Mouse (Mus musculus): ENCODE results near the gene Rnf144a.
"Not testable (repeated sequence)": the region's sequence is repeated elsewhere in the genome, so short reads cannot be mapped to it uniquely, and the experiment has no call there.

Rnf144a gene

DNA sequence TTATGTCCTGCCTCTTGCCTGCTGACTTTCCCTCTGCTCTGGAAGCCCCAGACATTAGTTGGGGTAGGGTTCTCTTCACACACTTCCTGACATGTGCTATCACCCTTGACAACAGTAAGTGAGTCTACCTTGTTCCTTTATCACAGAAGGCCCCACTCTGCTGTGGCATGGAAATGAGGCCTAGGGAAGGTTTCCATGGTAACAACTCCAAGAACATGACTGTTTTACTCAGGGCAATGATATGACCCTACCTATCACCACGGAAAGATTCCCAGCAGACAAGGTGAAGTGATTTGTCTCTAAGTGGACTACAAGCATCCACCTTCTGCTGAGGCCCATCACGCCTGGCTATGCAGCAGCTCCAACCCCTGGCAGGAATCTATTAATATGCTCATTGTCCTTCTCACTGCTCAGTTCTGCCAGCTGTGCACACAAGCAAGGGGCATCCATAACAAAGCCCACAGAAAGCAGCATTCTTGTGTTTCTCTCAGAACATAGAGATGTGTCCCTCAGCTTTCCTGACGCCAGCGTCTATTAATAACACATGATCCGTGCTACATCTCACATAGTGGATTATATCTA is 91.2 kb downstream of the Rnf144a start:
- DNase-seq (ENCODE audit: low spot score in 2 of 2), result no peak

DNA sequence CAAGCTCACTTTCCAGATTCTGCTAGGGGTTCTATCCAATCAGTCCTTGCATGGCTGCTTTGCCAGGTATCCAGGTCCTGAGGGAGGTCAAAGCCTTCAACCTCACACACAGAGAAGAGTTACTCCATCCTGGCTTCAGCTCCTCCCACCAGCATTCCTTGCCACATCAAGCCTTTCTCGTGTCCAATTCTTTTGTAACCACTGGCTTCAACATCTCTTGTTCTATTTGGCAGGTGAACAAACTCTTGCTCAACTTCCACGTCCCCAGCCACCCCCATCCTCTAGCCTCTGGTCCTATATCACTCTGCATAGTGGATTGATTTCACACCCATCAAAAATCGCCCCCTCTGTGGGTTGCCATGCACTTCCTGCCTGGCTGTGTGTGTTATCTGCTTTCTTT is 98.8 kb downstream of the Rnf144a start:
- DNase-seq (ENCODE audit: low spot score in 2 of 2), result no peak

DNA sequence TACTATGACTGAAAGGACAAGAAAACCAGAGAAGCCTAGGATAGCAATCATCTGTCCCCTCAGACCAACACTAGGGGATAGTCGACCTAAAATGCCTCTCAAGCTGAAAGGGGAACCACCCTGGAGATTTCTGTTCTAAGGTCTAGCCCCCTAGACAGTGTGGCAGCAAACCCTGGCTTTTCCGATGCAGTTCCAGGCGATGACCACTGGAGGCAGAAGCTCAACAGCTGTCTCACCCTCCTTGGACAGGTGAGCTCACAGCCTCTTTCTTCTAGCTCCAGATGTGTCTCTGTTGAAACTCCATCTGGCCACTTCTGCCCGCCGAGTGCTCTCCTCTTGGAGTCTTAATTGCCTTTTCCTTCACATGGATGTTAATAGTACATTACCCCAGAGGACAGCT is 100.1 kb downstream of the Rnf144a start:
- no peak for DNase-seq (ENCODE audit: low spot score in 2 of 2)

DNA sequence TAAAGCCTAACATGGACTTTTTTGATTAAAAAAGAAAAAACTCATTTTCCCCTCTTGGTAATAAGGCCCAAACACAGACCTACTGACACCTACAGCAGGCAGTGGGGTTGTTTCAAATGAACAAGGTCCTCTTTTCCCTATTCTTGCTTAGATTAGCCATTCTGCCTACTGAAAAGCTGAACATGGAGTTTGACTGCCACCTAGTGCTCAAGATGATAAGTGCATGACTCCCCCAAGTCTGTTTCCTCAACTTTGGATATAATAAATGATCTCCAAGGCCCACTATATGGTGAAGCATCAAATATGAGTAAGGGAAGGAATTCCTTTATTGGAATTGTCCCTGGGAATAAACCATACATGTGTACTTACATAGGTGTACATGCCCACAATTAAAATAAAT is 103.5 kb downstream of the Rnf144a start:
- DNase-seq (ENCODE audit: low spot score in 2 of 2), result no peak

DNA sequence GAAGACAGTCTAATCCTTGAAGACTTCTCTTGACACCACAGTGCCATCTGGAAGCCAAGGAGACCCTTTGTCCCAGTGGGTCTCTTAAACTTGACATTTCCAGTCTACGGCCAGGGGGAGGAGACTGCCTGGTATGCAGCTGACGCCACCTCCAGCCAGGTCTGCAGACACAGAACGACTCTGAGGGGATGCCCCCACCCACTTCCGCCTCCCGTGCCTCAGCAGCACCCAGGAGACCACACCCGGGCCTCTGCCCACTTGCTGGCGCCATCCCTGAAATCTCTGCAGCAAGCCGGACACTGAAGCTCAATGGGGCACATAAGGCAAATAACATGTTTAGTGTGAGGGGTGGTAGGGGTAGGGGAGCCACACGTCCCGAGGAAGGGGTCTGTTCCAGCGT is 104.8 kb downstream of the Rnf144a start:
- DNase-seq (ENCODE audit: low spot score in 2 of 2), result no peak

DNA sequence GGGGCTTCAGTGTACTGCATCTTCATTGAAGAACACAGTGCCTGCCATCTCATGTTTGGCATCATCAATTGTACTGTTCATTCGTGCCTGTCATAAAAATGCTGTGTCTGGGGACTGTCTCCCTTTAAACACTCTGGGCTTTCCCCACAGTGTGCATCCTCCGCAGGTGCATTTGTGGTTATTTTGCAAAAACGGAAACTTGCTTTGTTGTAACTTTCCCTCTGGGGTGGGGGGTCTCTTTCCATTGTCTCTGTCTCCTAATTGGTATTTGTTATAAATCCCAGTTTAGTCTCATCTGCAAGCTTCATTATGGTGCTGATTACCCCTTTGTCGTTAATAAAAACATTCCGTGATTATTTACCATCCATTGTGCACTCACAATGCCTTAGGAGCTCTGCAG is 112.2 kb downstream of the Rnf144a start:
- no peak for DNase-seq (ENCODE audit: low spot score in 2 of 2)

DNA sequence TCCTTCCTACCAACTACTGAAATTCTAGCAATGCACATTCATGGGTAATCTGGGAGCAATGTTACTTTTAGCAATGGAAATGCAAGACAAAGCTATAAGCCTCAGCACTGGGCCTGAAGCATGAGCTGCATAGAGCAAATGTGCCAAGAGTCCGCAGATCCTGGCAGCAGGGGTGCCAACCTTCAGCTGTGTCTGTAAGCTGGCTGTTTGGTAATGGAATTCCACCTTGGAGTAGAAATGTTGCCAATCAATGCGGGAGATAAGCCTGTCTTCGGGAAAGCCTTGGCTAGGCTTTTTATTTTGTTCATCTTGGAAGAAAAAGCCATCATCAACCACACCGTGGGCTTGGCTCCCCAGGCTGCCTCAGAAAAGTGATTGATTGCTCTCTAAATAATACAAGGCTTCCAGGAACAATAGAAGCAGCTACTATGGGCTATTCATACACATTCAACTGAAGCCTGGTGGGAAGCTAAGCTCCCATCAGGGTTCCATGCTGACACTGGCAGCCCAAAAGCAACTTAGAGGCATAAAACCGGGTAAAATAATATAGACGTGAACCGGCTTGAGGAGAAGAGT is 115.5 kb downstream of the Rnf144a start:
- no peak for DNase-seq (ENCODE audit: low spot score in 2 of 2)

DNA sequence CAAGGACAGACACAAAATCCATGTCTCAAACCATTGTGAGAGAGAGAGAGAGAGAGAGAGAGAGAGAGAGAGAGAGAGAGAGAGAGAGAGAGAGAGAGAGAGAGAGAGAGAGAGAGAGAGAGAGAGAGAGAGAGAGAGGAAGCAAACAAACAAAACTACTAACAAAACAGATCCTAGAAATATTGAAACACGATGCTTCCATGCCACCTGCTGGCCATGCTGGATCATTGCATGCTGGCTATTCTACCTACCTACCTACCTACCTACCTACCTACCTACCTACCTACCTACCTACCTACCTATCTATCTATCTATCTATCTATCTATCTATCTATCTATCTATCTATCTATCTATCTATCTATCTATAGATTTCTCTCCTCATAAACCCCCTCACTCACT is 119.1 kb downstream of the Rnf144a start:
- DNase-seq (ENCODE audit: low spot score in 2 of 2), result not testable (repeated sequence)

DNA sequence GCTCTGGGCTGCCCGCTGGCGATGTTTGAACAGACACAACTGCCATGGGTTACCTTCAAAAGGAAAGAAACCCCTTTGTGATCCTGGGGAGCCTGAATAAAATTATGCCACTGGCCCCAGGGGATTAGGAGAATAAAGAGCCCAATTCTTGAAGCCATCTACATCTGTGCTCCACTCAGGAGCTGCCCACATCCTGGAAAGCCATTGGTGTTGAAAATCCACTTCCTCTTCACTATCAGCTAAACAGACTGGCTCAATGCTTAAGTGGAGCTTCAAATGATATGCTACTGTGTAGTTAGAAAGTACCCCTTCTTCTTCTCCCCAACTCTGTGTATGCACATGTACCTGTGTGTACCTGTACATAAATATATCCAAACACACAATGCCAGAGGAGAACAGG is 125.9 kb downstream of the Rnf144a start:
- no peak for DNase-seq (ENCODE audit: low spot score in 2 of 2)

DNA sequence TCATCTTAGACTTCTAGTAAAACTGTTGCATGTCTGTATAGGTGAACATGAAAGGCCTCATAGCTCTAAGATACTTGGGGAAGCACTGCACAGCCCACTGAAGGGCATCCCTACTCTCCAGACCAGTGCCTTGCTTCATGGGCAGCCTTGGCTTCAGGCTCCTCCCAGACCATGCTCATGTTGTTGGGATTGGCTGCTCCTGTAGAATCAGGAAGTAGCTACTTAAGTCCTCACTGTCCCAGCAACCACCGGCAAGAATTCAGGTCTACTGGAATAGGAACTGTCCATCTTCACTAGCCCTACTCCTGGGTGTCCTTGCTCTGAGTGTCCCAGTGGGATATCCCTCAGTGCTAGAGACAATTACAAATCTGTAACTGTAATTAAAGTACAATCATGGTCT is 126.7 kb downstream of the Rnf144a start:
- no peak for DNase-seq (ENCODE audit: low spot score in 2 of 2)

DNA sequence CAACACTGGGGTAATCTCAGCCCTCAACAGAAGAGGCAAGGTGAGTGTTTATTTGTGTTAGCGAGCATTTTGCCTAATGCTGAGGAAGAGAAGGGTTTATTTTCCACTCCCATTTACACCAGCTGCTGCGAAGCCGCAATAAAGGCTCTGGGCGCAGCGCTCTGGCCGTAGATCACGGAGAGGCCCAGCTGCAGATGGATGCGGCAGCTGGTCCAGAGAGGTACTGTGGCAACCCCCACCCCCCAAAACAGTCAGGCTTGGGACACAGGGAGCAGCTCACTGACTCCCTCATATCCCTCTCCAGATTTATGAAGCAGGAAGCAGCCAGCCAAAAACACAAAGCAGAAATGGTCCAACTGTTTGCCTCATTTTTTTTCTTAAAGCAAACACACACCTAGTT is 129.1 kb downstream of the Rnf144a start:
- no peak for DNase-seq (ENCODE audit: low spot score in 2 of 2)

DNA sequence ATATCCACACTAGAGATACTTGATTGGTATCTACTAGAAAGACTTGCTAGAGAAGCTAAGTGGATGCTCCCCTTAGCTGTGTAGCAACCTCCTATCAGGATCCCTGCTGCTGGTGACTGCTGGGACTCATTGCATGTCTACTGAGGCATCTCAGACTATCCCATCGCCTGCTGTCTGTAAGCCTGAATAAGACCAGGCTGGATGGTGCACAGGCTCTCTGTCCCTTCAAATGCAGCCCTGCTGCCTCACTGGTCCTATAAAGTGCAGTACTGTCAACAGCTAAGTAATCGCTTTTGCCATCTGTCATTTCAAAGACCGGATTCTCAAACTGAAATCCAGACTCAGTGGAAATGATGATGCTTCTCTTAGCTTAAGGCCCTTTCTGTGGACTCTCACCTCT is 129.6 kb downstream of the Rnf144a start:
- no peak for DNase-seq (ENCODE audit: low spot score in 2 of 2)

DNA sequence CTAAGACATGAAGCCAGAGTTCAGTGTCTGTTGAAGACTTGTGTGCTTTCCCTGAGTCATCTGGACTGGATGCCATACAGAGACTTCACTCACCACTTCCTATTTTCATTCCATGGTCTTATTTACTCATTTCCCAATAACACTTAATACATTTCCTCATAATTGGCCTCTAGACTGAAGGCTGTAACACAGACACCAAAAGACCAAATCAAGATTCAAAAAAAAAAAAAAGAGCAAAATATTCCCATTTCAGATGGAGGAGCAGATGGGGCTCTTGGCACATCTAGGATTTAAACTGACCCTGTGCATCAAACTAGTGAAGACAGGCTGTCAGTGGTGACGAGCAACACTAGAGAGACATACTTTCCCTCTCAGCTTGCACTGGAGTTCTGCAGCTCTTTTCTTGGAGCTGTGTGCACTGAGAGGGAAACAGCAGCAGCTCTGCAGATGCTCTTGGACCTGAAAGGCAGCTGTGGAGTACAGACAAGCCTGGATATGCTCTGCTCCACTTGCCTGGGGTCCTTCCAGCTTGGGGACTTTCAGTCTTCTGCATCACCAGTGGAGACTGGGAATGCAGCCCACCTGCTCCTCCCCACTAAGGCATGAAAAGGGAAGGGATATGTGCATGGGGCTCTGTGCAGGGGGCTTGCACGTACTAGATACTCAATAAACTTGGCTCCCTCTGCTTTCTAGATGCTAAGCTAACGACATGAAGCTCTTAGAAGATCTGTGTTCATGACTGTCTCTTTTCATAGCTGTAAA is 134.2 kb downstream of the Rnf144a start:
- DNase-seq (ENCODE audit: low spot score in 2 of 2), result no peak

DNA sequence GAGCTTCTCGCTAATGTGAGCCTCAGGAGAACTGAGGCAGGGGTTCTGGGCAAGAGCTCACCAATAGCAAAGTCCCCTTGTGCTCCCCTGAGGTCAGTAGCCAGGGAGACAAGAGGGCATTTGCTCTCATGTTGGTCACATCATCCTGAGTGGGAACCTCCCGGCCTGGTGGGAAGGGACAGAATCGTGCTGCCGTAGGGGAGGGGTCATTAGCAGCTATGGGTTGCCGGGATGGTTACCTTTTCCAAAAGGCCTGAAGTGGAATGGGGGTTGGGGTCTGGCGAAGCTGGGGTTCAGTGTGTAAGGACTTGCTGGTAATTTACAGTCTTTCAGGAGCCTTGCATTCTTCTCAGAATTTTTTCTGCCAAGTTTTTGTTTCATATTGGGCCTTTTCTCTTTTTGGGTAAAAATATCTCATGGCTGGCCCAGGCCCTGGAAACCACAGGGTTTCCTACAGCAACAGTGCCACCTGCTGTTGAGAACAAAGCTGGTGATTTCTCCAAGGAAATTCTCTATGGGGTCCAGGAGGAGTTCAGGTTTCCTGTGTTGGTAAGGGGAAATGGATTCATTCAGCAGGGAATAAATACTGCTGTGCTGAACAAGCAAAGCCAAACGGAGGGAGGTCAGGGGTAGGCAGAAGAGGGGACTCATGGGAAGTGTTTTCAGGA is 137.9 kb downstream of the Rnf144a start:
- DNase-seq (ENCODE audit: low spot score in 2 of 2), result peak in 1 of 2 experiments; percentile 30

DNA sequence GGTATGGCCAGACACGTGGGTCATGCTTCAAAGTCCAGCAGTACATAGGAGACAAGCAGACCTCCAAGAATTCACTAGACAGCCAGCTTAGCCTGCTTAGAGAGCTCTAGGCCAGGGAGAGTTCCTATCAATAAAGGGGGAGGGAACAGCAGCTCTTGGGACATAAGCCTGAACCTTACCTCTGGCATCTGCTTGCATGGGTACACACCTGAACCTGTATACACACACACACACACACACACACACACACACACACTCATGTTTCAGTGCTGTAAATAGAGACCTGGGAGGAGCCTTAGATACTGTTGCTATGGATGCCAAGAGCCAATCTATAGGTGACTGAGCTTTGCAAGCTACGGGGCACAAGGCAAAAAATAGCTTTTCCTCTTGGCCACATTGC is 138.5 kb downstream of the Rnf144a start:
- DNase-seq (ENCODE audit: low spot score in 2 of 2), result no peak
